Mouse (Mus musculus) liver, embryonic 14.5 days (tissue): Measurements from ENCODE around the gene Dnajc8. TPM values are rescaled to one million over a fixed set of nuclear protein-coding genes. Genes with fewer than 3 reads are reported as not detected.

ENCODE experiments used
- ATAC-seq: fragments of 200-750 bp; cut with Nextera tagmentation; 2 replicates; pipeline ENCODE4 v1.8.0; 2017; ENCODE audit warnings: moderate number of reproducible peaks, mild to moderate bottlenecking, moderate library complexity; ENCODE audit not compliant: insufficient read depth
- DNase-seq, 3 experiments: peaks; one replicate each; pipeline ENCODE4 v3.0.0-alpha.2; 2012 to 2013; ENCODE audit warnings: low read depth in 3 of 3, low spot score in 3 of 3
- H3K27ac ChIP-seq: fragments of 300-500 bp; sonication (generic); 2 replicates; pipeline ENCODE4 v1.5.1; 2014; ENCODE audit warnings: moderate library complexity, mild to moderate bottlenecking, control low read depth, inconsistent platforms
- H3K27me3 ChIP-seq: fragments of 300-500 bp; sonication (generic); 2 replicates; pipeline ENCODE4 v1.6.1; 2014; ENCODE audit warnings: mild to moderate bottlenecking, low read length, moderate library complexity; ENCODE audit not compliant: control insufficient read depth, insufficient read depth
- H3K36me3 ChIP-seq: fragments of 300-500 bp; sonication (generic); replicated peaks from 2 replicates; pipeline ENCODE4 v1.6.1; 2014; ENCODE audit warnings: low read depth; ENCODE audit not compliant: control insufficient read depth, insufficient read depth
- H3K4me1 ChIP-seq, 2 experiments: fragments of 200-500 bp in 1 of 2; fragments of 300-500 bp in 1 of 2; sonication (generic) in 1 of 2; replicated peaks; 2 replicates each; pipeline ENCODE4 v1.6.1; 2012 to 2014; ENCODE audit warnings: antibody characterized with exemption in 1 of 2, inconsistent platforms in 1 of 2, low read length in 1 of 2; ENCODE audit not compliant: control insufficient read depth in 2 of 2, insufficient read depth in 2 of 2
- H3K4me2 ChIP-seq: fragments of 300-500 bp; sonication (generic); 2 replicates; pipeline ENCODE4 v1.6.1; 2014; ENCODE audit warnings: low read depth, mild to moderate bottlenecking, control low read depth, moderate library complexity
- H3K4me3 ChIP-seq, 2 experiments: fragments of 200-500 bp in 1 of 2; fragments of 300-500 bp in 1 of 2; sonication (generic) in 1 of 2; 2 replicates each; pipeline ENCODE4 v1.5.1; 2012 to 2014; ENCODE audit warnings: low read depth in 2 of 2, low read length in 2 of 2, mild to moderate bottlenecking in 2 of 2, control low read depth in 1 of 2, inconsistent platforms in 1 of 2, moderate library complexity in 1 of 2; ENCODE audit not compliant: insufficient read depth in 1 of 2
- H3K9ac ChIP-seq: fragments of 300-500 bp; sonication (generic); replicated peaks from 2 replicates; pipeline ENCODE4 v1.6.1; 2014; ENCODE audit warnings: mild to moderate bottlenecking, control low read depth, moderate library complexity
- H3K9me3 ChIP-seq: fragments of 300-500 bp; sonication (generic); 2 replicates; pipeline ENCODE4 v1.6.1; 2016; ENCODE audit warnings: low read length, mixed read lengths; ENCODE audit not compliant: control insufficient read depth
- CTCF ChIP-seq: IDR thresholded peaks from 2 replicates; pipeline ENCODE4 v1.5.1; 2016; ENCODE audit warnings: antibody characterized with exemption, low read depth, control low read depth
- EP300 ChIP-seq: IDR thresholded peaks from 2 replicates; pipeline ENCODE4 v1.6.1; 2016; ENCODE audit warnings: antibody characterized with exemption, low read depth
- WGBS: fragments of 180-500 bp; shearing (Covaris S2); extraction: QIAGEN DNeasy Blood & Tissue Kit; methylation state at CpG from one replicate; pipeline ENCODE4 v1.1.7; 2014; ENCODE audit not compliant: insufficient replicate concordance; 5-methylcytosine and 5-hydroxymethylcytosine counted together
- polyA plus RNA-seq, 2 experiments: library from polyadenylated mRNA; depleted of rRNA in 1 of 2; stranded (reverse) in 1 of 2; unstranded in 1 of 2; fragments of >200 nt; fragmentation: Nextera tagmentation in 1 of 2; extraction: Ambion mirVana in 1 of 2; gene quantifications; 2 replicates each; pipeline versions ENCODE4 v1.2.1 to v1.2.3; 2012 to 2014

The Dnajc8 gene
- polyA plus RNA-seq, 2 experiments: 84.2 to 109 TPM

DNA sequence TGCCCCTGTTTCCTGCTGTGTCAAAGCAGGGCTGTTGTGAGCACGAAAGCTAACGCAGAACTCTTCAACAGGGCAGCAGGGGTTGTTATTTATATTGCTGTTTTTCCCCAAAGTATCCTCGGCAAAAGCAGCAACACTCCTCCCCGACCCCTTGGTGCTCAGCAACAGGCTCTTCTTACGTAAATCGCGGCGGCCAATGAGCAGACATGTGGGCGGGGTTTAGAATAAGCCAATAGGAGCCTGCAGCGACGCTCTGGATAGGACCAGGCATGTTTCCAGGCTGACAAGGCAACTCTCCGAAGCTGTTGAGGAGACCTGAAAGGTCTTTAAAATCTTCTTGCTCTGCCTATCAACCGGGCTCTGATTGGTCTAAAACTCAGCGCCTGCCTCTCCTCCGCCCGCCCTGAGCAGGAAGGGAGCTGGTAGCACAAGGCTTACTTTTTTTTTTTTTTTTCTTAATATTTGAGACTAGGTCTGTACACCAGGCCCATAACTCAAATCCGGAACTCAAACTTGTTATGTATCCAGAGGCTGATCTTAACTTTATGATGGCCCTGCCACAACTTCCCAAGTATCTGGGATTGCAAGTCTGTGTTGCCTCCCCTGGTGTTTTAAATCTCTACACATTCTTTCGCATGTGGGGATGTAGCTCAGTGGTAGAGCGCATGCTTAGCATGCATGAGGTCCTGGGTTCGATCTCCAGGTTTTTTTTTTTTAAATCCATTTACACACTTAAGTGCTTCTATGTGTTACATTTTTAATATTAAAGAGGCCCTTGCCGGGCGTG, 19.8 kb upstream of the Dnajc8 start:
- Histone ChIP-seq H3K36me3 (no peaks in the 10 kb centered on the region), H3K27me3 (no peaks in the 10 kb centered on the region), H3K9me3 (no peaks in the 10 kb centered on the region), H3K4me1 (peaks cover 39 to 41% of the 10 kb centered on the region in 2 experiments), H3K4me3 (peak overlapping the region; percentile 70 to 73), H3K27ac (peak overlapping the region; percentile 87), H3K9ac (peak overlapping the region; percentile 77), H3K4me2 (peak overlapping the region; percentile 100)
- WGBS: 17% methylated on average over 22 of the region's 22 CpGs
- TF ChIP-seq EP300: no peak
- TF ChIP-seq CTCF: no peak
- DNase-seq (peak; percentile 97 to 98 (median 97)), ATAC-seq (peak; percentile 88)

DNA sequence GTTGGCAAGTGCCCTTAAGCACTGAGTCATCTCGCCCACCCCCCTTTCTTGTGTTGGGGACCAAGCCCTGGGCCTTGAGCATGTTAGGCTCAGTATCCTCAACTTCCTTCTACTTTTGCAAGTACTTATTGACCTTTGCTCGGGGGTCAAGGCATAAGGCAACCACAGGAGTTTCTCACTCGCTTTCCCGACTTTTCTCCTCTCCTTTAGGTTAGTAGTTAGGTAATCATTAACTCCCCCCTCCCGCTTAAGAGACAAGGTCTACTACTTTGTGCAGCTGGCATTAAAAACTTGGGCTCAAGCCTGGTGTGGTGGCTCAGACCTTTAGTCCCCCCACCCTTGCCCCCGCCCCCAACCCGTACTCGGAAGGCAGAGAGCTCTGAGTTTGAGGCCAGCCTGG, 17.3 kb upstream of the Dnajc8 start:
- ATAC-seq (no peak), DNase-seq (no peak)
- WGBS: 62% methylated on average over 8 of the region's 8 CpGs
- no peak overlapping the region for H3K4me3 ChIP-seq
- H3K4me1 ChIP-seq: peaks cover 19% of the 10 kb centered on the region in 2 experiments
- no peak overlapping the region for H3K4me2 ChIP-seq
- no peak overlapping the region for H3K9ac ChIP-seq
- TF ChIP-seq CTCF: no peak
- no peak for TF ChIP-seq EP300
- no peaks in the 10 kb centered on the region for H3K9me3 ChIP-seq
- H3K36me3 ChIP-seq: no peaks in the 10 kb centered on the region
- no peak overlapping the region for H3K27ac ChIP-seq
- H3K27me3 ChIP-seq: no peaks in the 10 kb centered on the region

DNA sequence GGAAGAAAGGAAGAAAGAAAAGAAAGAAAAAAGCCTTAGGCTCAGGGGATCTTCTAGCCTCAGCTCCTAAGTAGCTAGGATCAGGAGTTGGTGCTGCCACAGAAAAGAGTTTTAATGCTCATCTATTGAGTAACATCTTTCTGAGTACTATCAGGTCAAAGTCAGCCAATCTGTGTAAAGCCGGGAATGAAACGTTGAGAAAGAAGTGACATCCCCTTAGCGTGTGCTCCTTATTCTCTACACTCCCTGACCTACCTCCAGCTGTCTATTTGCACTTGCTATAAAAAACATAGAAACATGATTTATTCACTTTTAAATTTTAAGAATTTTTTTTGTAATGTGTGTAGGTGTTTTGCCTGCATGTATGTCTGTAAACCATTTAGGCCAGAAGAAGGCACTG, 16.2 kb upstream of the Dnajc8 start:
- Histone ChIP-seq H3K9ac (no peak overlapping the region), H3K27me3 (no peaks in the 10 kb centered on the region), H3K4me1 (peaks cover 9 to 12% of the 10 kb centered on the region in 2 experiments), H3K4me2 (no peak overlapping the region), H3K9me3 (no peaks in the 10 kb centered on the region), H3K36me3 (no peaks in the 10 kb centered on the region), H3K4me3 (no peak overlapping the region), H3K27ac (no peak overlapping the region)
- 71% methylated on average over 3 of the region's 3 CpGs for WGBS
- TF ChIP-seq CTCF (no peak), EP300 (no peak)
- DNase-seq (no peak), ATAC-seq (no peak)

DNA sequence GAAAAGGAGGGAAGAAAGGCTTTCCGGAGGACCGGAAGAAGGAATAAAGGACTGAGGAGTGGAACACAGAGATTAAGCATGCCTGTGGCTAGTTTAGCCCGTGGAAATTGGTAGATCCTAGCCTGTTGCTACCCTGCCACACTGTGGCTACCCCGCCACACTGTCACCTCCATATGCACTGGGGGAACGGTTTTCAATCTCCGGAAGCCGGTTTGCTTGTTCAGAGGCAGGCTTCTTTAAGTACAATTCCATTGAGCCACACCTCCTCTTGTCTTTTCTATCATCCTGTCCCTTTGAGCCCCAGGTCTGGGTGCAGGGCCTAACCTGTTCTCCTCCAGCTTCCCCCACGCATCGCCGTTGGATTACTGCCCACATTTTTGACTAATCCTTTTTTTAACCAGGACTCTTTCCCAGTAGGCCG, 11.0 kb upstream of the Dnajc8 start:
- Histone ChIP-seq H3K4me3 (no peak overlapping the region), H3K4me2 (no peak overlapping the region), H3K27ac (no peak overlapping the region), H3K36me3 (peaks cover 8% of the 10 kb centered on the region), H3K9me3 (no peaks in the 10 kb centered on the region), H3K9ac (no peak overlapping the region), H3K4me1 (peaks cover 13 to 22% of the 10 kb centered on the region in 2 experiments), H3K27me3 (no peaks in the 10 kb centered on the region)
- TF ChIP-seq EP300 (no peak), CTCF (peak; percentile 7; the same call in 1 of the 2 replicates)
- ATAC-seq: no peak
- 34% methylated on average over 11 of the region's 11 CpGs for WGBS
- DNase-seq: no peak

DNA sequence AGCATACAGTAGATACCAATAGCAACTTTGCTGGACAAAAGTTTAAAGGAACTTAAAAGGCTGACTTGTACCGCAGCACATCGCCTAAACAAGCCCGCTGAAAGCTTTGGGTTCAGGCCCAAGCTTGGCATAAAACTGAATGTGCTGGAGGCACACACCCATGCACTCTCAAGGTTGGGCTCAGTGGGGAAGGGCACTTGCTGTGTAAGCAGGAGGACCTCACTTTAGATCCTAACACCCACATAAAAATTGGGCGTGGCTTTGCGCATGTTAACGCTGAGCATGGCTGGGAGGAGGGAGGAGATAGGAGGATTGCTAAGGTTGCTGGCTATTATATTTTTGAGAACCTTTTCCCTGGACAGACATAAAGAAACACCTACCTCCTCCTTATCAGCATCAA, 10.5 kb upstream of the Dnajc8 start:
- H3K36me3 ChIP-seq: peaks cover 12% of the 10 kb centered on the region
- ATAC-seq: peak; percentile 53; the same call in 1 of the 2 replicates
- H3K27me3 ChIP-seq: no peaks in the 10 kb centered on the region
- H3K4me3 ChIP-seq: no peak overlapping the region
- TF ChIP-seq CTCF (no peak), EP300 (no peak)
- no peak for DNase-seq
- H3K4me2 ChIP-seq: no peak overlapping the region
- H3K9me3 ChIP-seq: no peaks in the 10 kb centered on the region
- H3K4me1 ChIP-seq: peaks cover 17 to 27% of the 10 kb centered on the region in 2 experiments
- 47% methylated on average over 6 of the region's 6 CpGs for WGBS
- no peak overlapping the region for H3K9ac ChIP-seq
- H3K27ac ChIP-seq: no peak overlapping the region
